Mouse (Mus musculus) liver, postnatal 0 days (tissue): ENCODE measurements at regions not wholly inside any gene's neighbourhood (a gene's known extent, or its start where the extent isn't known, plus 50 kb on each side); places are given as distances from the start of the nearest gene placed in this dataset.

Experiments used
- CTCF ChIP-seq: sonication (generic); IDR thresholded peaks from 2 replicates; pipeline ENCODE4 v1.5.1; 2016; ENCODE audit warnings: antibody characterized with exemption, low read depth
- EP300 ChIP-seq: IDR thresholded peaks from 2 replicates; pipeline ENCODE4 v1.6.1; 2016; ENCODE audit warnings: antibody characterized with exemption, low read depth, mild to moderate bottlenecking

DNA sequence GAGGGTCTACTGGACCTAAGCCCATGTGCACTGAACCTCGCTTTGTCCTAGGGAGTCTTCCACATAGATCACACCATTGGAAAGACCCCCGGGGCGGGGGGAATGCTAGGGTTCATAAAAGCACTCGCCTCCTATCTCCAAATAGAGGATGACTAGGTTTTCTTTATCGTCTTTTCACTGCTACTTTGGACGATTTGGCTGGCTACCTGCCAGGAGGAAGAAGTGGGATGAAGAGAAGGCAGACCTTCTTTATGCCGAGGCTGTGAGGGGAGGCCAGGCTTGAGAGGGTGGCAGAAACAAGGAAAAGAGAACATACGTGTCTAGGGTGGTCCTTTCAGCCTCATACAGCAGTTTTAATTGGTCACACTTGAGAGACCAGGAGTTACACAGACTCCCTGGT is 96.6 kb upstream of the Bcor start:
- TF ChIP-seq CTCF, result no peak
- no peak for TF ChIP-seq EP300
